Mouse (Mus musculus): ENCODE data around the gene Gm17416.

DNA sequence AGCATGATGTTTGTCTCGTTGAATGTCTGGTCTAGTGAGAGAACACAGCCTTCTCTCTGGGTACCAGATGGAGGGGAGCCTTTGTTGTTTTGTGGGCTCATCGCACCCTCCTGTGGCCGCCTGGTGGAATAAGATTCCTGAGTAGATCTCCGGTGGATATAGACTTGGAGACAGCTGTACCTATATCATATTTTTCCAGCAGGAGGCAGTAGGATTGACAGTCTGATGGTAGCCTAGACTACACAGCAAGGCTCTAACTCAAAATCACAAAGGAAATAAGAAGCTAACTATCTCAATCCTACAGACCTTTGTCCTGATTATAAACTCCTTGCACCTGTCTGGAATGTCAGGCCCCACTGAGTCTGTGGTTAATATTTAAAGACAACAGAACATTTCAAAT, 24.4 kb upstream of the Gm17416 start:
- TF ChIP-seq EP300 (IDR thresholded peaks at IDR 0.05; ENCODE audit: low read depth in 1 of 2, low read length in 2 of 2) = no peak
- TF ChIP-seq MAFK (IDR thresholded peaks at IDR 0.05; ENCODE audit: borderline replicate concordance, low read depth, low read length) = no peak
- no peak for TF ChIP-seq MEF2A (IDR thresholded peaks at IDR 0.05; ENCODE audit: extremely low read depth, insufficient replicate concordance, low read depth, low read length, poor library complexity, severe bottlenecking)
- peak; percentile 14 to 74 (median 55); a peak in 4 of 6 replicates for TF ChIP-seq CTCF (IDR thresholded peaks at IDR 0.05 in 2 of 3, conservative IDR thresholded peaks at IDR 0.05 in 1 of 3; ENCODE audit: control insufficient read depth in 1 of 3, insufficient read depth in 1 of 3, low read depth in 2 of 3, low read length in 3 of 3, poor library complexity in 1 of 3, severe bottlenecking in 1 of 3)
- no peak; the same call in 1 of the 2 replicates for TF ChIP-seq ZC3H11A (IDR thresholded peaks at IDR 0.05; ENCODE audit: low read depth, low read length)
- TF ChIP-seq SMC3 (IDR thresholded peaks at IDR 0.05; ENCODE audit: low read depth, low read length) = peak; percentile 45
- no peak for TF ChIP-seq NELFE (IDR thresholded peaks at IDR 0.05; ENCODE audit: low read depth, low read length)
- no peak for TF ChIP-seq HCFC1 (IDR thresholded peaks at IDR 0.05; ENCODE audit: low read depth, low read length)
- TF ChIP-seq USF1 (IDR thresholded peaks at IDR 0.05; ENCODE audit: low read depth, low read length) = no peak
- no peak for TF ChIP-seq POLR2A (IDR thresholded peaks at IDR 0.05; ENCODE audit: control insufficient read depth in 1 of 2, insufficient read depth in 1 of 2, low read depth in 1 of 2, low read length in 2 of 2, poor library complexity in 1 of 2)
- TF ChIP-seq KAT2A (conservative IDR thresholded peaks at IDR 0.05; ENCODE audit: low read depth, low read length) = no peak
- TF ChIP-seq TCF12 (IDR thresholded peaks at IDR 0.05; ENCODE audit: low read depth, low read length) = no peak

All from MEL (cell line).